Mouse (Mus musculus) lung, embryonic 14.5 days (tissue): Measurements from ENCODE around the gene Gpr62. TPM values are rescaled to one million over a fixed set of nuclear protein-coding genes. Genes with fewer than 3 reads are reported as not detected.

Experiments
- ATAC-seq: fragments of 200-750 bp; cut with Nextera tagmentation; 2 replicates; pipeline ENCODE4 v1.8.0; 2017; ENCODE audit warnings: mild to moderate bottlenecking, moderate TSS enrichment, moderate library complexity; ENCODE audit not compliant: insufficient read depth
- DNase-seq: peaks from one replicate; pipeline ENCODE4 v3.0.0-alpha.2; 2015
- H3K27ac ChIP-seq: fragments of 300-500 bp; sonication (generic); 2 replicates; pipeline ENCODE4 v1.5.1; 2014; ENCODE audit warnings: low read depth, mild to moderate bottlenecking, moderate library complexity
- H3K27me3 ChIP-seq: fragments of 300-500 bp; sonication (generic); 2 replicates; pipeline ENCODE4 v1.6.1; 2014; ENCODE audit warnings: low read length, control low read depth; ENCODE audit not compliant: insufficient read depth
- H3K36me3 ChIP-seq: fragments of 300-500 bp; sonication (generic); 2 replicates; pipeline ENCODE4 v1.6.1; 2014; ENCODE audit warnings: control low read depth; ENCODE audit not compliant: insufficient read depth
- H3K4me1 ChIP-seq: fragments of 300-500 bp; sonication (generic); 2 replicates; pipeline ENCODE4 v1.6.1; 2014; ENCODE audit warnings: antibody characterized with exemption, control low read depth; ENCODE audit not compliant: insufficient read depth
- H3K4me2 ChIP-seq: fragments of 300-500 bp; sonication (generic); 2 replicates; pipeline ENCODE4 v1.6.1; 2014; ENCODE audit warnings: mild to moderate bottlenecking
- H3K4me3 ChIP-seq: fragments of 300-500 bp; sonication (generic); 2 replicates; pipeline ENCODE4 v1.5.1; 2014; ENCODE audit warnings: low read depth, low read length
- H3K9ac ChIP-seq: fragments of 300-500 bp; sonication (generic); 2 replicates; pipeline ENCODE4 v1.6.1; 2014
- H3K9me3 ChIP-seq: fragments of 300-500 bp; sonication (generic); 2 replicates; pipeline ENCODE4 v1.6.1; 2016; ENCODE audit warnings: low read depth, low read length, control low read depth
- CTCF ChIP-seq: IDR thresholded peaks from 2 replicates; pipeline ENCODE4 v1.5.1; 2016; ENCODE audit warnings: antibody characterized with exemption, low read depth
- WGBS: fragments of 180-500 bp; shearing (Covaris S2); extraction: QIAGEN DNeasy Blood & Tissue Kit; methylation state at CpG from one replicate; pipeline ENCODE4 v1.1.7; 2014; 5-methylcytosine and 5-hydroxymethylcytosine counted together
- polyA plus RNA-seq: library from polyadenylated mRNA; unstranded; fragments of >200 nt; fragmentation: Nextera tagmentation; extraction: Ambion mirVana; gene quantifications from 2 replicates; pipeline ENCODE4 v1.2.1, GENCODE M21; 2014

Gene Gpr62
- polyA plus RNA-seq, 1 experiment from 2014 or later, result 0.26 TPM

DNA sequence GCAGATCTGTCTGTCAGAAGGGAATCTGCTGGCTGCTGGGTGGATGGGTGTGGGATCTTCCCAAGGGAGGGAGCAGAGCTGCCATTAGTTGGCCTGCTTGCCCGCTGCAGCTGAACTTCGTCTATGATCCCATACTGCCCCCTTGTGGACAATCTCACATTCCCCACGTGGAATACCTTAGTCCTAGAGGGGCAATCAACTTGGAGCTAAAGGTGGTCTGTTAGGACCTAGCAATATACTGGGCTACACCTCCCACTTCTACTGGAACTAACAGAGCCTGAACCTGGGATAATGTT, 43.9 kb downstream of the Gpr62 start:
- no peak overlapping the region for H3K4me3 ChIP-seq
- H3K4me1 ChIP-seq, result peaks cover 15% of the 10 kb centered on the region
- no peaks in the 10 kb centered on the region for H3K27me3 ChIP-seq
- H3K9ac ChIP-seq, result no peak overlapping the region
- H3K27ac ChIP-seq, result no peak overlapping the region
- peak; percentile 97 for DNase-seq
- H3K9me3 ChIP-seq, result no peaks in the 10 kb centered on the region
- peak overlapping the region; percentile 51 for H3K4me2 ChIP-seq
- TF ChIP-seq CTCF, result peak; percentile 98
- H3K36me3 ChIP-seq, result no peaks in the 10 kb centered on the region
- WGBS, result 0% methylated on average over 3 of the region's 3 CpGs
- ATAC-seq, result peak; percentile 74

DNA sequence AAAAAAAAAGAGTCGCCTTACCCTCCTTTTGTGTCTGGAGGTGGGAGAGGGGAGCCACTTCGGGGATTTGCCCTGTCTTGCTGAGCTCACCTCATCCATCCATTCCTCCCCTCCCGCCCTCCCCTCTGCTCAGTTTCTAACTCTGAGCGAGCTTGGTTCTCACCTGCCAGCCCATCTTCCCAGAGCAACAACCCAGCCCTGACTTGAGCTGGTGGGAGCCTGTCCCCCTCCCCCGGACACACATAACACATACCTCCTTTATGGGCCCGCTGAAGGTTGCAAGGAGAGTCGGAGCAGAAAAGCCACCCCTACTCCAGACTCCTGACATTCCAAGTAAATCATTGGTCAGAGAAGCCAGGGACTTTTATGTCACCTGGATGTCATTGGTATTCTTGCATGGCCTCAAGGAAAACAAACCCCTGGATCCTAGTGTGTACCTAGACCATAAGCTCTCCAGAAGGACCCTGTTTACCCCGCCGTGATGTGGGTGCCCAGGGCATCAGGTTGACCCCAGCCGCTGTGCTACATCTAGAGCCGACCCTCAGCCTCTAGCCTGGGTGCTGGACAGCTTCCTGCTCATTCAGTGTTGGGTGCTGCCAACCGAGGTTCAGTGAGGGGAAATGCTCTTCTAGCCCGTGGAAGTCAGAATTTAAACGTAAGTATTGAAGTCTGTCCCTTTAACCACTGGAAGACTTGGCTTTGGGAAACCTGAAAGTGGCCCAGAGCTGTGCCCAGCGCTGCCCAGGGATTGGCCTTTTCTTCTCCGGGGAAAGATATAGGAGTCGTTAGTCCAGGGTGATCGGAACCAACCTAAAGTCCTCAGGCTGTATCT, 44.5 kb downstream of the Gpr62 start:
- Histone ChIP-seq H3K36me3 (no peaks in the 10 kb centered on the region), H3K4me1 (peaks cover 15% of the 10 kb centered on the region), H3K27ac (no peak overlapping the region), H3K9me3 (no peaks in the 10 kb centered on the region), H3K4me3 (no peak overlapping the region), H3K4me2 (peak overlapping the region; percentile 51), H3K9ac (no peak overlapping the region), H3K27me3 (no peaks in the 10 kb centered on the region)
- ATAC-seq, result peak; percentile 29; the same call in 1 of the 2 replicates
- DNase-seq, result no peak
- WGBS, result 9% methylated on average over 18 of the region's 18 CpGs
- TF ChIP-seq CTCF, result no peak

DNA sequence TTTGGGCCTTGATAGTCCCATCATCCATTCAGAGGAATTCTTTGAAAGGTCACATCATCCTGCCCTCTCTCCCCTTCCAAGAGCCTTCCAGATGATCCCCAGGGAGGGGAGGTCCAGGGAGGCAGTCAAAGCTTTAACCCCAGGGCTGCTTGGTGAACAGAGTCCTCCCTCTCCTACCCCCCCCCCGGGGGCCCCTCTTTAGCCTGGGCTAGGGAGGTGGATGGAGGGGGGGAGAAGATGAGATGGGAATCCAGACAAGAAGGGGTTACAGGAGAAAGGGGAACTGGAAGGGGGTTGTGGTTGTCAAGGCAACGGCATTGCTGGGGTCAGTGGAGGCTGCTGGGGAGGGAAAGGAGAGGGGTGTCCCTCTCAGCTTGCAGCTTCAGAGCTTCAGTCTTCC, 45.1 kb downstream of the Gpr62 start:
- Histone ChIP-seq H3K4me1 (peaks cover 15% of the 10 kb centered on the region), H3K4me2 (no peak overlapping the region; the same call in 1 of the 2 replicates), H3K4me3 (no peak overlapping the region), H3K27me3 (no peaks in the 10 kb centered on the region), H3K9me3 (no peaks in the 10 kb centered on the region), H3K27ac (no peak overlapping the region), H3K36me3 (no peaks in the 10 kb centered on the region), H3K9ac (0 out of 2 replicates have a peak overlapping the region, but pooled peaks have one; percentile 2)
- WGBS, result 12% methylated on average over 2 of the region's 2 CpGs
- DNase-seq (no peak), ATAC-seq (no peak)
- TF ChIP-seq CTCF, result no peak

DNA sequence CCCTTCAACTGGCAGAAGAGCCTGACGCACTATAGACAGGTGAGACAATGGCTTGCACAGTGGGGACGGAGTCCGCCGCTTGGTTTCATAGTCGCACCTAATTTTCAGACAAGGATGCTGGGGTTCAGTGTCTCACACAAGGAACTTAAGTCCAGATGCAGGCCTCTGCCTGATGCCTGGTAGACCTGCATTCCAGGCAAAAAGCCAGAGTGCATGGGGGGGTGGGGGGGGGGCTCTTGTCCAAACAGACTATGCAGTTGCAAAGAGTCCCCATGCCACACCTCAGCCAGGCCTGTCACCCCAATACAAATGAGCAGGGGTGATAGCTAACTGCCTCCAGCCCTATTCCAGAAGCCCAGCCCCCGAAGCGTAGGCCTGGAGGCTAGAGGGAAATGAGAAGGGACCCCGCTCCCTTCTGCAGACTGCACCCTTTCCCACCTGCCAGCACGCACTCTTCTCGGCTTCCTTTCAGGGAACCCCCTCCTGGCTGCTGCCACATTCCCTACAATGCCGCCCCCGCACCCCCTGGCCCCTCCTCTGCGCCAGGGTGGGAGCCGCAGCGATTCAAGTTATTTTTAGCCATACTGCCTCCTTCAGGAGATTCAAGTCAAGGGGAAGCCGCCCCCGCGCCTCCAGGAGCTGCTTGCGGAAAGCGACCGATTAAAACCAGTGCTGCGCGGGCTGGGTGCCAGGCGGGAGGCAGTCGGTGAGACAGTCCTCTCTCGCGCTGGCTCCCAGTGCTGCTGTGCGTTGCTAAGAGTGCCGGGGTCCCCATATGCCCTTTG, 47.7 kb downstream of the Gpr62 start:
- Histone ChIP-seq H3K4me3 (peak overlapping the region; percentile 31), H3K4me2 (peak overlapping the region; percentile 70), H3K36me3 (no peaks in the 10 kb centered on the region), H3K27ac (peak overlapping the region; percentile 46; the same call in 1 of the 2 replicates), H3K9me3 (no peaks in the 10 kb centered on the region), H3K9ac (peak overlapping the region; percentile 18; the same call in 1 of the 2 replicates), H3K4me1 (peaks cover 15% of the 10 kb centered on the region), H3K27me3 (no peaks in the 10 kb centered on the region)
- peak; percentile 57 for TF ChIP-seq CTCF
- peak; percentile 94 for DNase-seq
- WGBS, result 14% methylated on average over 29 of the region's 29 CpGs
- ATAC-seq, result peak; percentile 74

DNA sequence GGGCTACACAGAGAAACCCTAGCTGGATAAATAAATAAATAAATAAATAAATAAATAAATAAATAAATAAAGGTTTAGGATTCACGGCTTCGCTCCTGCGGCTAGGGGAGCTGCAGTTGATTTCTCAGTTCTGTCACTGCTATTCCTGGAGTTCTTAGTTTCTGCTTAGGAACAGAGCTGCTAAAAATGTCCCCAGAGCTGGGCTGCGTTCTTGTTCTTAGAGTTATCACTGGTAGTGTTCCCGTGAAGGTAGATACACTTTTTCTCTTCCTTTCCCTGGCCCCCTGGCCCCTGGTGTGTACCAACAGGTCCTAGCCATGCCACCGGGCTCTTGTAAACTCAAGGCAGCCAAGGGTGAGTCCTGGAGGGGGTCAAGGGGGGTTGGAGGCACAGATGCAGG, 48.9 kb downstream of the Gpr62 start:
- TF ChIP-seq CTCF, result no peak
- Histone ChIP-seq H3K36me3 (no peaks in the 10 kb centered on the region), H3K4me1 (peaks cover 15% of the 10 kb centered on the region), H3K9me3 (no peaks in the 10 kb centered on the region), H3K27me3 (no peaks in the 10 kb centered on the region), H3K27ac (no peak overlapping the region), H3K4me3 (no peak overlapping the region), H3K4me2 (no peak overlapping the region), H3K9ac (no peak overlapping the region)
- DNase-seq (no peak), ATAC-seq (no peak)
- 77% methylated on average over 6 of the region's 6 CpGs for WGBS

Other genes with a start within 250 kb of the Gpr62 start
- 0.08 and 0.09 TPM in 2 replicates for gene Tlr9, start 243.3 kb downstream of the Gpr62 start, polyA plus RNA-seq
- 104 and 110 TPM in 2 replicates for gene Alas1, start 217.3 kb downstream of the Gpr62 start, polyA plus RNA-seq
- gene Poc1a, start 184.9 kb downstream of the Gpr62 start, polyA plus RNA-seq, result 27.1 and 29.5 TPM in 2 replicates
- 23.9 and 27.3 TPM in 2 replicates for gene Dusp7, start 97.3 kb downstream of the Gpr62 start, polyA plus RNA-seq
- gene Rpl29, start 36.5 kb downstream of the Gpr62 start, polyA plus RNA-seq, result 1,268 and 1,276 TPM in 2 replicates
- 33.2 and 34.9 TPM in 2 replicates for gene Acy1, start 27.6 kb downstream of the Gpr62 start, polyA plus RNA-seq
- 10.0 and 11.0 TPM in 2 replicates for gene Abhd14b, start 18.5 kb downstream of the Gpr62 start, polyA plus RNA-seq
- 46.0 and 48.4 TPM in 2 replicates for gene Abhd14a, start 18.3 kb downstream of the Gpr62 start, polyA plus RNA-seq
- 95.9 and 109 TPM in 2 replicates for gene Pcbp4, start 12.6 kb downstream of the Gpr62 start, polyA plus RNA-seq
- 45.2 and 52.7 TPM in 2 replicates for gene Rrp9, start 10.0 kb upstream of the Gpr62 start, polyA plus RNA-seq
- 1.6 and 2.4 TPM in 2 replicates for gene Parp3, start 11.0 kb upstream of the Gpr62 start, polyA plus RNA-seq
- gene Iqcf1, start 34.0 kb upstream of the Gpr62 start, polyA plus RNA-seq, result not detected in 2 replicates
- gene Iqcf5, start 48.6 kb upstream of the Gpr62 start, polyA plus RNA-seq, result not detected in 2 replicates
- gene Iqcf3, start 95.7 kb upstream of the Gpr62 start, polyA plus RNA-seq, result not detected in 2 replicates
- gene Iqcf4, start 105.1 kb upstream of the Gpr62 start, polyA plus RNA-seq, result not detected in 2 replicates
- not detected in 2 replicates for gene Iqcf6, start 160.6 kb upstream of the Gpr62 start, polyA plus RNA-seq
- gene Grm2, start 190.1 kb upstream of the Gpr62 start, polyA plus RNA-seq, result not detected in 2 replicates
- gene Tex264, start 220.0 kb upstream of the Gpr62 start, polyA plus RNA-seq, result 41.3 and 47.8 TPM in 2 replicates